Mouse (Mus musculus) kidney, embryonic 15.5 days (tissue): ENCODE measurements around the gene Mgst2. TPM values are rescaled to one million over a fixed set of nuclear protein-coding genes. Genes with fewer than 3 reads are reported as not detected.

Experiments
- ATAC-seq: fragments of 200-750 bp; cut with Nextera tagmentation; replicated peaks from 2 replicates; pipeline ENCODE4 v1.8.0; 2017; ENCODE audit warnings: moderate TSS enrichment; ENCODE audit not compliant: low FRiP score
- H3K27ac ChIP-seq: fragments of 300-500 bp; sonication (generic); 2 replicates; pipeline ENCODE4 v1.5.1; 2015; ENCODE audit warnings: mild to moderate bottlenecking, inconsistent platforms
- H3K27me3 ChIP-seq: fragments of 300-500 bp; sonication (generic); 2 replicates; pipeline ENCODE4 v1.6.1; 2015; ENCODE audit warnings: inconsistent platforms
- H3K36me3 ChIP-seq: fragments of 300-500 bp; sonication (generic); 2 replicates; pipeline ENCODE4 v1.6.1; 2015; ENCODE audit warnings: inconsistent platforms
- H3K4me1 ChIP-seq: fragments of 300-500 bp; sonication (generic); 2 replicates; pipeline ENCODE4 v1.6.1; 2015; ENCODE audit warnings: inconsistent platforms
- H3K4me2 ChIP-seq: fragments of 300-500 bp; sonication (generic); 2 replicates; pipeline ENCODE4 v1.6.1; 2015; ENCODE audit warnings: moderate library complexity, mild to moderate bottlenecking, inconsistent platforms
- H3K4me3 ChIP-seq: fragments of 300-500 bp; sonication (generic); replicated peaks from 2 replicates; pipeline ENCODE4 v1.5.1; 2015; ENCODE audit warnings: mild to moderate bottlenecking, inconsistent platforms
- H3K9ac ChIP-seq: fragments of 300-500 bp; sonication (generic); 2 replicates; pipeline ENCODE4 v1.6.1; 2015; ENCODE audit warnings: mild to moderate bottlenecking, inconsistent platforms
- H3K9me3 ChIP-seq: fragments of 300-500 bp; sonication (generic); replicated peaks from 2 replicates; pipeline ENCODE4 v1.6.1; 2016; ENCODE audit warnings: inconsistent platforms
- WGBS: fragments of 180-500 bp; shearing (Covaris S2); methylation state at CpG from one replicate; pipeline ENCODE4 v1.1.7; 2015; ENCODE audit warnings: mixed read lengths; 5-methylcytosine and 5-hydroxymethylcytosine counted together
- polyA plus RNA-seq: library from polyadenylated mRNA; unstranded; fragments of >200 nt; fragmentation: Nextera tagmentation; extraction: Ambion mirVana; gene quantifications from 2 replicates; pipeline ENCODE4 v1.2.1, GENCODE M21; 2015

Mgst2 gene
- polyA plus RNA-seq, 1 experiment from 2014 or later, result 1.6 TPM

DNA sequence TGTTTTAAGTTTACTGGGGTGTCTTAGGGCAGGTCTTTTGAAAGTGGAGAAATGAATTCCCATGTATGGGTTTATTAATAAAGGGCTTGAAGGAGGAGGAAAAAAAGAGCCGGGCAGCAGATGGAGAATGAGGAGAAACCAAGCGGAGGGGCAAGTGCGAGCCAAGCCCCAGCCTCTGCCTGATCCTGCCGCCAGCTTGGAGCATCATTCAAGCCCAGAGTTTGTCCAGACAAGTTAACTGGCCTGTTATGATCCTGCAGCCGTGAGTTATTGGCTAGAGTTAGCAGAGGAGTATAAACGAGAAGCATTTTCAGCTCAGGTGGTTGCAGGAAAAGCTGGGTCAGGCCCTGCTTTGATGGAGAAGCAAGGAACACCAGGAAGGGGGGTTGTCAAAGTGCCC, 26.2 kb downstream of the Mgst2 start:
- Histone ChIP-seq H3K4me2 (no peak overlapping the region), H3K27me3 (no peaks in the 10 kb centered on the region), H3K36me3 (peaks cover 37% of the 10 kb centered on the region), H3K4me3 (no peak overlapping the region), H3K9me3 (no peaks in the 10 kb centered on the region), H3K27ac (no peak overlapping the region), H3K4me1 (no peaks in the 10 kb centered on the region), H3K9ac (no peak overlapping the region)
- 88% methylated on average over 6 of the region's 6 CpGs for WGBS
- ATAC-seq, result no peak

DNA sequence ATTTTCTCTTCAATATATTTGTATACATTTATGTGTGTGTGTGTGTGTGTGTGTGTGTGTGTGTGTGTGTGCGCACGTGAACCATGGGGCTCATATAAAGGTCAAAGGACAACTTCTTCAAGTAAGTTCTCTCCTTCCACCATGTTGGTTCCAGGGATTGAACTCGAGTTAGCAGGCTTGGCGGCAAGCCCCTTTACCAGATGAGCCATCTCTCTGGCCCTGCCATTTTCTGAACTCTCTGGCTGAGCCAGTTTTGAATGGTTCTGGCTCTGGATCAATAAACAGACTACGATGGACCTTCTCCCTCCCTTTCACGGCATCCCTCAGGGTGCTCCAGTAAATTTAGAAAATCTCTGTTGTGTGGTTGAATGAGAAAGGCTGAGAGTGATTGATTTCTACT, 26.6 kb downstream of the Mgst2 start:
- no peak overlapping the region for H3K4me2 ChIP-seq
- H3K9ac ChIP-seq, result no peak overlapping the region
- no peaks in the 10 kb centered on the region for H3K9me3 ChIP-seq
- no peaks in the 10 kb centered on the region for H3K4me1 ChIP-seq
- no peak overlapping the region for H3K4me3 ChIP-seq
- WGBS, result 87% methylated on average over 6 of the region's 6 CpGs
- ATAC-seq, result no peak
- no peaks in the 10 kb centered on the region for H3K27me3 ChIP-seq
- peaks cover 41% of the 10 kb centered on the region for H3K36me3 ChIP-seq
- no peak overlapping the region for H3K27ac ChIP-seq

DNA sequence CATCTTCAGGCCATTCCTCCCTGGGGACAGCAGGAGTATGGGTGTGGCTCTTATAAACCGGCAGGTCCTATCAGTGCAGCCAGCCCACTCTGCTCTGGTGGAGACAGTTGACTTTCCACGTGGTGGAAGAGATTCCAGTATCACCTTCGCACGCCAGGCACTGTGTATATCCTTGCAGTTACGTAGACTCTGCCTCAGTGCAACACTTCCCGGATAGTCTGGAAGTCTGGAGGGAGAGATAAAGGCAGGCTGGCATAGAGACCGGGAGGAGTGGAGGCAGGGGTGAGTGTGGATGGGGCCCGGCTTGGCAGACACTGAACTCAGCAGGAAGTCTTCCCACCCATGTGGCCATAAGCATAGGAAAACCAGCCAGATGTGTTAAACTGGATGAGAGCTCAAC, 28.6 kb downstream of the Mgst2 start:
- ATAC-seq, result no peak
- 88% methylated on average over 8 of the region's 8 CpGs for WGBS
- peaks cover 50% of the 10 kb centered on the region for H3K36me3 ChIP-seq

DNA sequence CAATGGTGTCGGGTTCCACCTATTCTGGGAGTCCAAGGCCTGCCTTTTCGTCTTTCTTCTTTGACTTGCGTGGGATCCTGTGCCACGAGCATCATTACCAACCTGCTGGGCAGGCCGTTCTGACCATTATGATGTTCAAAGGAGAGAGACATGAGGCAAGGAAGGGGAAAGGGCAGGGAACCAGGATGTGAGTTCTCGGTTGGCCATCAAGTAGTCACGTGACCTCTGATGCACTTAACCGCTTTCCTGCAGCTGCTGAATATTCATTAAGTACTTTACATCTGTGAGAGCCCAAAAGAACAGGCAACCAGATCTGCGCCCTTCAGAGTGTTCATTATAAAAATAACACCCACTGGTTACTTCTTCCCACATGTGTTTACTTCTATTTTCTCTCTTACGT, 33.0 kb downstream of the Mgst2 start:
- Histone ChIP-seq H3K9me3 (no peaks in the 10 kb centered on the region), H3K4me2 (no peak overlapping the region), H3K4me3 (no peak overlapping the region), H3K36me3 (peaks cover 63% of the 10 kb centered on the region), H3K4me1 (no peaks in the 10 kb centered on the region), H3K27ac (no peak overlapping the region), H3K27me3 (no peaks in the 10 kb centered on the region), H3K9ac (no peak overlapping the region)
- no peak for ATAC-seq
- whole genome bisulfite sequencing, result 85% methylated on average over 10 of the region's 10 CpGs

More for the DNA sequence above, 28.6 kb downstream of the Mgst2 start:
- Histone ChIP-seq H3K9ac (no peak overlapping the region), H3K27me3 (no peaks in the 10 kb centered on the region), H3K27ac (no peak overlapping the region), H3K4me1 (no peaks in the 10 kb centered on the region), H3K4me3 (no peak overlapping the region), H3K9me3 (no peaks in the 10 kb centered on the region), H3K4me2 (no peak overlapping the region)

DNA sequence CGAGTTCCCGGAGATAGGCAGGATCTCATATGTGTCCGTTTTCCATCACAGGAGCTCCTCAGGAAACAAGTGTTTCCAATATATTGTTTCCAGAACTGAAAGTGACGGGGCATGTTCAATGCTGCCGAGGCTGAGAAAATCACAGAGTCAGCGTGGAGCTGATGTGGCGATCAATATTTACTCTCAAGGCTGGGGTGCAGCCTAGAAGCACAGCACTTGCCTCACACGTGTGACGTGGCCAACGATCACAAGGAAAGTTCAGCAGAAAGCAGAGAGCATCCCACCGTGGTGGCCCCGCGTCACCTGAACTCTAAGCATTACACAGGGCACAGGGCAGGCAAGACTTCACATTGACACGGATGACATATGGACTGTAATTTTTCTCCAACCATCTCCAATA, 34.4 kb downstream of the Mgst2 start:
- H3K4me1 ChIP-seq, result no peaks in the 10 kb centered on the region
- H3K27ac ChIP-seq, result no peak overlapping the region
- 93% methylated on average over 14 of the region's 14 CpGs for WGBS
- no peaks in the 10 kb centered on the region for H3K27me3 ChIP-seq
- ATAC-seq, result no peak
- H3K36me3 ChIP-seq, result peaks cover 50% of the 10 kb centered on the region
- H3K9me3 ChIP-seq, result no peaks in the 10 kb centered on the region
- H3K4me3 ChIP-seq, result no peak overlapping the region
- H3K9ac ChIP-seq, result no peak overlapping the region
- no peak overlapping the region for H3K4me2 ChIP-seq

DNA sequence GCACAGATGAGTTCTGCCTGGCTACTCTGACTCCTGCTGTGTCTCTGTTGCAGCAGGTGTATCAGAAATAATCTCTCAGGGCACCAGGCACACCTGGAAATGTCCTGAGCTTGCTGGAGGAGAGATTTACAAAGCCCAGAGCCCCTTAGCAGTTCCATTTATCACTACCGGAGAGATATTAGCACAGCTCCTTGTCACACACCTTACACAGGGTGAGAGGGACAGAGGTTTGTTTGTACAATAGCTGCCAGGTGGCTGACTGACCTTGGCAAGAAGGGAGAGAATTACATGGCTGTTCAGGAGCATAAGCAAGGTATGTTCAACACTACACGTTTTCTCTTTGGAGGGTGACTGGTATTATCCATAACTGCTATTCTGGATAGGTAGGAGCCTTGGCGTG, 35.6 kb downstream of the Mgst2 start:
- 90% methylated on average over 3 of the region's 3 CpGs for WGBS
- Histone ChIP-seq H3K27me3 (no peaks in the 10 kb centered on the region), H3K4me3 (no peak overlapping the region), H3K4me1 (peaks cover 9% of the 10 kb centered on the region), H3K36me3 (peaks cover 38% of the 10 kb centered on the region), H3K9me3 (no peaks in the 10 kb centered on the region), H3K27ac (no peak overlapping the region), H3K9ac (no peak overlapping the region), H3K4me2 (no peak overlapping the region)
- ATAC-seq, result no peak

DNA sequence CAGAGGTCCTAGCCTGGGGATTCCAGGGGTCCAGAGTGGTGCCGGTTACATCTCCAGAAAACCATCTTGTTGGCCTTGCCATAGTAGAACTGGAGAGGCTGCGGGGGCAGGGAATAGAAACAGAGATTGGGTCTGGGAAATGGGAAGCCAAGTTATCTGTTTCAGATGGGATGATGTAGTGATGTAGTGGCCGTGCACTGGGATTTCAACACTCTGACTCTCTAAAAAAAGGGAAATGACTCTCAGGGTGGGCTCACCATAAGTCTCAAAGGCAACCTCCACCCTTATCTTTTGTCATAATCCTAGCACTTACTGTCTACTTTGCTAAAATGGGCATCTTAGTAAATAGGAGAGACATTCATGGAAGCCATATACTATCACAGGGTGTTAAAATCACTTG, 37.8 kb downstream of the Mgst2 start:
- no peak for ATAC-seq
- peaks cover 23% of the 10 kb centered on the region for H3K36me3 ChIP-seq
- WGBS, result 98% methylated on average over 3 of the region's 3 CpGs

DNA sequence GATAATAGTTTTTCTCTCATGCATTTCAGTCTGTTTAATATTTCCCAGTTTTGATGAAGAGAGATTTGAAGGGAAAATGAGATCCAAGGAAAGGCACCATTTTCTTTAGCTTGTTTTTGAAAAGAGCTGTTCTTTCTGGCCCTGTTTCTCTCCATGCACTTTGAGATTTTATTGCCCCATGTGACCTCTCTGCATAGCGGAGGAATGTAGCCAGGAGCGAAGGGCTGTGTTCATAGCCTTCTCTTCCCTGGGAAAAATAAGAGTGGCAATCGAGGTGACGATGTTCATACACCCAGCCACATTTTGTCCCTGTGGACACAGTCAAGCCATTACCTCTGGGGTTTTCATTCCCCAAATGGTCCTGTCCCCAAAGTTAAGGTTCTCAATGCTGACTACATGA, 40.0 kb downstream of the Mgst2 start:
- no peak overlapping the region for H3K4me3 ChIP-seq
- WGBS, result 37% methylated on average over 4 of the region's 4 CpGs
- peak overlapping the region; percentile 85; the same call in 1 of the 2 replicates for H3K4me2 ChIP-seq
- ATAC-seq, result no peak
- peak overlapping the region; percentile 77; the same call in 1 of the 2 replicates for H3K27ac ChIP-seq
- no peaks in the 10 kb centered on the region for H3K9me3 ChIP-seq
- H3K4me1 ChIP-seq, result peaks cover 36% of the 10 kb centered on the region
- no peaks in the 10 kb centered on the region for H3K27me3 ChIP-seq
- peaks cover 15% of the 10 kb centered on the region; the same call in 1 of the 2 replicates for H3K36me3 ChIP-seq
- H3K9ac ChIP-seq, result peak overlapping the region; percentile 10; the same call in 1 of the 2 replicates

More for the DNA sequence above, 37.8 kb downstream of the Mgst2 start:
- H3K4me1 ChIP-seq, result peaks cover 30% of the 10 kb centered on the region
- no peak overlapping the region for H3K4me2 ChIP-seq
- no peak overlapping the region for H3K27ac ChIP-seq
- no peaks in the 10 kb centered on the region for H3K9me3 ChIP-seq
- no peaks in the 10 kb centered on the region for H3K27me3 ChIP-seq
- no peak overlapping the region for H3K9ac ChIP-seq
- no peak overlapping the region for H3K4me3 ChIP-seq

DNA sequence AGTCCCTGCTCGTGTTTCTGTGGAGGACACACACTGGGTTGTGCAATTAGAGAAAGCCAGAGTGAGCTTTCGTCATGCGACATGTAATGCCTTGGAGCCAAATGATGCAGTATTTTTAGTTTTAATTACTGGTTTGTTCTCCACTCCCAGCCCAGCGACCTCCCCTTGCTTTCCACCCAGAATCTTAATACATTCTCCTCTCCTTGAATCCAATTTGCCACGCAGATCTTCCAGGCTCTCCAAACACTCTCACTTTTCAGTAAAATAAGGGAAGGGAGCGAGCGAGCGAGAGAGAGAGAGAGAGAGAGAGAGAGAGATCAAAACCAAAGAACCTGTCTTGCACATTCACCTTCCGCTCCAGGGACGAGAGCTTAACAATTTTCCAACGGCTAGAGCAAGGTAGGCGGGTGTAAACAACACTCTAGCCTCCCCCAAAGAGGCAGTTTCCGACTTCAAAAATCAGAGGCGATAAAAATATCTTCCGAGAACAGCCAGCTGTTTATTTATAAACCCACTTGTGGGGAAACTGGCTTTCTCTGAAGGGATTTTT, 40.6 kb downstream of the Mgst2 start:
- peak overlapping the region; percentile 85 for H3K4me2 ChIP-seq
- H3K36me3 ChIP-seq, result peaks cover 14% of the 10 kb centered on the region; the same call in 1 of the 2 replicates
- H3K9ac ChIP-seq, result no peak overlapping the region; the same call in 1 of the 2 replicates
- H3K27ac ChIP-seq, result peak overlapping the region; percentile 77
- no peak for ATAC-seq
- peak overlapping the region; percentile 42 for H3K4me3 ChIP-seq
- no peaks in the 10 kb centered on the region for H3K27me3 ChIP-seq
- no peaks in the 10 kb centered on the region for H3K9me3 ChIP-seq
- H3K4me1 ChIP-seq, result peaks cover 36% of the 10 kb centered on the region
- 15% methylated on average over 15 of the region's 15 CpGs for WGBS

DNA sequence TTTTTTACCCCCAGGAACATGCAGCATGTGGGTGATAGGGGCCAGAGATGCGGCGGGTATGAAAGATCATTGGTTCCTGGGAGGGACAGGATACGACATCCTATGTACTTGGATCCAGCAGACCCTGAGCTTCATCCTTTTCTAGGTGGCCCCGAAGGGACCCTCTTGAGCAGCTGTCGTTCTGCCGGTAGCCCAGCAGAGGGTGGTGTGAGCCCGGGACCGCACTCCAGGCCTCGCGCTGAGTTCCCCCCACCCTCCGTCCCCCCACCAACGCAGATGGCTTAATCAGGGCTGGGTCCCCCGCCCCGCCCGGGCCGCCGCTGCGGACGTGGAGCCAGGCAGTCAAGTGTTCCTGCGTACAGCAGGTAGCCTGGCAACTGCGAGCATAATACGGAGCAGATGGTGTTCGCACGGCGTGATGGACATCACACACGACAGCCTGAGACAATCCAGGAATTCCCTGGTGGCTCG, 41.2 kb downstream of the Mgst2 start:
- Histone ChIP-seq H3K4me3 (peak overlapping the region; percentile 42), H3K4me2 (peak overlapping the region; percentile 85), H3K9me3 (no peaks in the 10 kb centered on the region), H3K9ac (peak overlapping the region; percentile 40; the same call in 1 of the 2 replicates), H3K36me3 (peaks cover 8% of the 10 kb centered on the region; the same call in 1 of the 2 replicates), H3K27ac (peak overlapping the region; percentile 77), H3K4me1 (peaks cover 36% of the 10 kb centered on the region), H3K27me3 (no peaks in the 10 kb centered on the region)
- WGBS, result under 1% methylated on average over 27 of the region's 27 CpGs
- ATAC-seq, result peak; percentile 88

DNA sequence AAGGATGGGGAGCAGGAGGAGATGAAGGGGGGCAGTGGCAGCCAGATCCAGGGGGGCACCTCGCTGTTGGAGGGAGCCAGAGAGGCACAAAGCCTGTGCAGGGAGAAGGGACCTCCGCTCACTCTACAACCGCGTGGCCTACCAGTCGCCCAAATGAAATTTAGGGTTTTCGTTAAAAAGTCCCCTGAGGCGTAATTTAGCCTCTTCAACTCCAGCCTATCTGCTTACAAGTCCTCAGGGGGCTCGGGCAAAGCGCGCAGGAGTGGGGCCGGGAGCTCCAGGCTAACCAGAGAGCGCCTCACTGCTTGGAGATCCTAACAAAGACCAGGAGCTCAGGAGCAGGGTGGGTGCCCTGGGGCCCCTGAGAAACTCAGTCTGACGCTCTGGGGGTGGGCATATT, 41.8 kb downstream of the Mgst2 start:
- peak; percentile 62 for ATAC-seq
- H3K27me3 ChIP-seq, result no peaks in the 10 kb centered on the region
- peak overlapping the region; percentile 40; the same call in 1 of the 2 replicates for H3K9ac ChIP-seq
- H3K36me3 ChIP-seq, result 0 out of 2 replicates have a peak, but pooled peaks cover 3% of the 10 kb centered on the region
- peak overlapping the region; percentile 85 for H3K4me2 ChIP-seq
- WGBS, result 12% methylated on average over 13 of the region's 13 CpGs
- peak overlapping the region; percentile 42 for H3K4me3 ChIP-seq
- H3K4me1 ChIP-seq, result peaks cover 36% of the 10 kb centered on the region
- peak overlapping the region; percentile 77 for H3K27ac ChIP-seq
- no peaks in the 10 kb centered on the region for H3K9me3 ChIP-seq

DNA sequence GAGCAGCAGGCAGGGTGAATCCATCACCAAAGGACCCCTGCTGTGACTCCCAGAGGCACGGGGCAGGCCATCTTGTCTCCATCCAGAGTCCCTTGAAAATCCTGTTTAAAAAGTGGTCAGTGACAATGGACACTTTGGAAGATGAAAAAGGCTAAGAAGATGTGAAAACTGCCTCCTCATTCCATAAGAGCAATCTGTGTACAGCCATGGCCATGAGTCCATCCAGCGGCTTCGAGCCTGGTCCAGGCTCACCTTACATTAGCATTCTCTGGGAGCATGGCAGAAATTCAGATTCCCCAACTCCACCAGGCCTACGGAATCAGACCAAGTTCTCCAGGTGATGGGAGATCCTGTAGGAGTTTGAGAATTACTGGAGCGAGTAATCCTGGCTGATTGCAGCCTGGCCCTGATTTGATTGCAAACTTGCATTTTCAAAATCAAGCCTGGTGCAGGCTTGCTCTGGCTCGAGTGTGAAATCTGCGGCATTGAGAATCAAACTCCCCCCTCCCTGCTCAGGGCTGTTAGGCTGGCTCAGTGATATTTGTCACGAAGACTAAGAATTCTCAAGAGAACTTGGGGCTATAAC, 42.6 kb downstream of the Mgst2 start:
- no peak for ATAC-seq
- Histone ChIP-seq H3K27ac (peak overlapping the region; percentile 77), H3K36me3 (no peaks in the 10 kb centered on the region), H3K27me3 (no peaks in the 10 kb centered on the region), H3K4me2 (no peak overlapping the region), H3K9me3 (no peaks in the 10 kb centered on the region), H3K9ac (no peak overlapping the region), H3K4me3 (no peak overlapping the region), H3K4me1 (peaks cover 38% of the 10 kb centered on the region)
- 59% methylated on average over 8 of the region's 8 CpGs for WGBS
